Mouse (Mus musculus) limb, embryonic 14.5 days (tissue): ENCODE data around the gene Ppib. TPM values are rescaled to one million over a fixed set of nuclear protein-coding genes. Genes with fewer than 3 reads are reported as not detected.

Source experiments
- ATAC-seq: fragments of 200-750 bp; cut with Nextera tagmentation; 2 replicates; pipeline ENCODE4 v1.8.0; 2017; ENCODE audit warnings: low read depth, moderate number of reproducible peaks, moderate TSS enrichment; ENCODE audit not compliant: low FRiP score
- DNase-seq: peaks from one replicate; pipeline ENCODE4 v3.0.0-alpha.2; 2015; ENCODE audit warnings: low spot score
- H3K27ac ChIP-seq: fragments of 300-500 bp; sonication (generic); replicated peaks from 2 replicates; pipeline ENCODE4 v1.5.1; 2014; ENCODE audit warnings: low read depth, mild to moderate bottlenecking, low read length, moderate library complexity, mixed read lengths
- H3K27me3 ChIP-seq: fragments of 300-500 bp; sonication (generic); 2 replicates; pipeline ENCODE4 v1.6.1; 2014; ENCODE audit warnings: low read length, mixed read lengths; ENCODE audit not compliant: control insufficient read depth, insufficient read depth
- H3K36me3 ChIP-seq: fragments of 300-500 bp; sonication (generic); 2 replicates; pipeline ENCODE4 v1.6.1; 2014; ENCODE audit warnings: mild to moderate bottlenecking, low read length, moderate library complexity, mixed read lengths; ENCODE audit not compliant: control insufficient read depth, insufficient read depth
- H3K4me1 ChIP-seq: fragments of 300-500 bp; sonication (generic); 2 replicates; pipeline ENCODE4 v1.6.1; 2014; ENCODE audit warnings: antibody characterized with exemption, low read length, mixed read lengths; ENCODE audit not compliant: control insufficient read depth, insufficient read depth
- H3K4me2 ChIP-seq: fragments of 300-500 bp; sonication (generic); replicated peaks from 2 replicates; pipeline ENCODE4 v1.6.1; 2014; ENCODE audit warnings: low read depth, mild to moderate bottlenecking, low read length, moderate library complexity; ENCODE audit not compliant: severe bottlenecking
- H3K4me3 ChIP-seq: fragments of 300-500 bp; sonication (generic); replicated peaks from 2 replicates; pipeline ENCODE4 v1.5.1; 2014; ENCODE audit warnings: low read length
- H3K9ac ChIP-seq: fragments of 300-500 bp; sonication (generic); 2 replicates; pipeline ENCODE4 v1.6.1; 2014; ENCODE audit warnings: mild to moderate bottlenecking, low read depth, low read length, moderate library complexity; ENCODE audit not compliant: severe bottlenecking
- H3K9me3 ChIP-seq: fragments of 300-500 bp; sonication (generic); 2 replicates; pipeline ENCODE4 v1.6.1; 2016; ENCODE audit warnings: low read length; ENCODE audit not compliant: control insufficient read depth
- POLR2A ChIP-seq: fragments of 200-500 bp; IDR thresholded peaks from 2 replicates; pipeline ENCODE4 v1.8.0; 2012; ENCODE audit warnings: inconsistent platforms, mild to moderate bottlenecking, moderate library complexity, borderline replicate concordance; ENCODE audit not compliant: insufficient read depth, insufficient read length; ENCODE audit errors: extremely low read depth
- WGBS: fragments of 180-500 bp; shearing (Covaris S2); extraction: QIAGEN DNeasy Blood & Tissue Kit; methylation state at CpG from one replicate; pipeline ENCODE4 v1.1.7; 2014; 5-methylcytosine and 5-hydroxymethylcytosine counted together
- polyA plus RNA-seq, 2 experiments: library from polyadenylated mRNA; depleted of rRNA in 1 of 2; stranded (reverse) in 1 of 2; unstranded in 1 of 2; fragments of >200 nt; fragmentation: Nextera tagmentation in 1 of 2; extraction: Ambion mirVana in 1 of 2; gene quantifications; 2 replicates each; pipeline versions ENCODE4 v1.2.1 to v1.2.3; 2012 to 2014

Ppib gene
- polyA plus RNA-seq, 2 experiments: 804 to 826 TPM

- 97% methylated on average over 4 of the region's 4 CpGs for WGBS
- no peaks in the 10 kb centered on the region for H3K4me1 ChIP-seq
- H3K27ac ChIP-seq: no peak overlapping the region
- no peaks in the 10 kb centered on the region for H3K9me3 ChIP-seq
- DNase-seq (no peak), ATAC-seq (no peak)
- no peak overlapping the region for H3K4me2 ChIP-seq
- no peak for TF ChIP-seq POLR2A
- no peak overlapping the region for H3K9ac ChIP-seq
- no peaks in the 10 kb centered on the region for H3K27me3 ChIP-seq
- no peak overlapping the region for H3K4me3 ChIP-seq
- peaks cover 78% of the 10 kb centered on the region for H3K36me3 ChIP-seq
Measured at GRCm38 (mm10) chr9:66104601-66105000, 44.6 kb downstream of the Ppib start.

GRCm38 (mm10) chr9:66105168-66105567 is 45.1 kb downstream of the Ppib start:
- Histone ChIP-seq H3K27me3 (no peaks in the 10 kb centered on the region), H3K4me1 (no peaks in the 10 kb centered on the region), H3K27ac (no peak overlapping the region), H3K9me3 (no peaks in the 10 kb centered on the region), H3K4me3 (no peak overlapping the region), H3K36me3 (peaks cover 72% of the 10 kb centered on the region), H3K4me2 (no peak overlapping the region), H3K9ac (no peak overlapping the region)
- TF ChIP-seq POLR2A: no peak
- DNase-seq (no peak), ATAC-seq (no peak)
- 92% methylated on average over 8 of the region's 8 CpGs for WGBS

- H3K27ac ChIP-seq: no peak overlapping the region
- peaks cover 44% of the 10 kb centered on the region for H3K36me3 ChIP-seq
- WGBS: 91% methylated on average over 1 of the region's 1 CpGs
- H3K9ac ChIP-seq: no peak overlapping the region
- no peak overlapping the region for H3K4me3 ChIP-seq
- no peak for TF ChIP-seq POLR2A
- no peaks in the 10 kb centered on the region for H3K4me1 ChIP-seq
- H3K9me3 ChIP-seq: no peaks in the 10 kb centered on the region
- ATAC-seq (no peak), DNase-seq (no peak)
- no peaks in the 10 kb centered on the region for H3K27me3 ChIP-seq
- H3K4me2 ChIP-seq: no peak overlapping the region
Measured at GRCm38 (mm10) chr9:66109574-66109973, 49.6 kb downstream of the Ppib start.

GRCm38 (mm10) chr9:66110126-66110525 is 50.1 kb downstream of the Ppib start:
- Histone ChIP-seq H3K36me3 (peaks cover 41% of the 10 kb centered on the region), H3K27me3 (no peaks in the 10 kb centered on the region), H3K9me3 (no peaks in the 10 kb centered on the region), H3K4me3 (no peak overlapping the region), H3K9ac (no peak overlapping the region), H3K4me2 (no peak overlapping the region), H3K27ac (no peak overlapping the region), H3K4me1 (no peaks in the 10 kb centered on the region)
- ATAC-seq (no peak), DNase-seq (no peak)
- WGBS: 72% methylated on average over 8 of the region's 8 CpGs
- no peak for TF ChIP-seq POLR2A

- 56% methylated on average over 8 of the region's 8 CpGs for WGBS
- DNase-seq: no peak
- no peaks in the 10 kb centered on the region for H3K4me1 ChIP-seq
- no peak overlapping the region for H3K27ac ChIP-seq
- no peak for TF ChIP-seq POLR2A
- H3K9ac ChIP-seq: no peak overlapping the region
- no peaks in the 10 kb centered on the region for H3K9me3 ChIP-seq
- peaks cover 39% of the 10 kb centered on the region for H3K36me3 ChIP-seq
- H3K27me3 ChIP-seq: no peaks in the 10 kb centered on the region
- no peak overlapping the region for H3K4me3 ChIP-seq
- no peak for ATAC-seq
- no peak overlapping the region for H3K4me2 ChIP-seq
Measured at GRCm38 (mm10) chr9:66110611-66111379, 50.8 kb downstream of the Ppib start.
